Mouse (Mus musculus) G1E (cell line): ENCODE results near the gene Mfap3l. TPM values are rescaled to one million over a fixed set of nuclear protein-coding genes. Genes with fewer than 3 reads are reported as not detected.

Experiments
- ATAC-seq: 2 replicates; pipeline ENCODE4 v1.8.0; 2016; ENCODE audit warnings: mild to moderate bottlenecking; ENCODE audit not compliant: insufficient number of reproducible peaks, poor library complexity, low FRiP score, severe bottlenecking; ENCODE audit errors: extremely low read depth
- DNase-seq: peaks from one replicate; pipeline ENCODE4 v3.0.0; 2012; ENCODE audit warnings: low spot score
- H3K27me3 ChIP-seq: 2 replicates; pipeline ENCODE4 v1.6.1; 2012; ENCODE audit warnings: mild to moderate bottlenecking, low read length, inconsistent platforms; ENCODE audit not compliant: insufficient read depth
- H3K36me3 ChIP-seq: replicated peaks from 2 replicates; pipeline ENCODE3; 2012; ENCODE audit warnings: mild to moderate bottlenecking, inconsistent platforms
- H3K4me1 ChIP-seq: 2 replicates; pipeline ENCODE4 v1.6.1; 2012; ENCODE audit warnings: low read depth, low read length, inconsistent platforms, mixed read lengths; ENCODE audit not compliant: insufficient read depth
- H3K4me3 ChIP-seq: 2 replicates; pipeline ENCODE4 v1.5.1; 2012; ENCODE audit warnings: low read depth, mild to moderate bottlenecking, inconsistent platforms, low read length, moderate library complexity, mixed read lengths
- H3K9me3 ChIP-seq: replicated peaks from 2 replicates; pipeline ENCODE4 v1.6.1; 2012; ENCODE audit warnings: inconsistent platforms
- CTCF ChIP-seq: IDR thresholded peaks from 2 replicates; pipeline ENCODE4 v1.5.1; 2012; ENCODE audit warnings: low read depth, low read length, inconsistent platforms, mixed read lengths
- GATA1 ChIP-seq: IDR thresholded peaks from 2 replicates; pipeline ENCODE4 v1.6.1; 2012; ENCODE audit warnings: borderline replicate concordance, low read length, inconsistent platforms, mixed read lengths
- GATA2 ChIP-seq: IDR thresholded peaks from 2 replicates; pipeline ENCODE4 v1.6.1; 2012; ENCODE audit warnings: low read depth, low read length, inconsistent platforms, borderline replicate concordance
- POLR2AphosphoS5 ChIP-seq: IDR thresholded peaks from 2 replicates; pipeline ENCODE4 v1.6.1; 2012; ENCODE audit warnings: low read depth, low read length, inconsistent platforms; ENCODE audit not compliant: insufficient replicate concordance
- TAL1 ChIP-seq: conservative IDR thresholded peaks from 2 replicates; pipeline ENCODE4 v1.6.1; 2012; ENCODE audit warnings: low read depth, low read length, inconsistent platforms, mixed read lengths
- polyA plus RNA-seq: library from polyadenylated mRNA; stranded (reverse); fragments of >175 nt; gene quantifications from 2 replicates; pipeline ENCODE4 v1.2.3, GENCODE M21; 2012
- total RNA-seq, 2 experiments: library from RNA; stranded (forward) in 1 of 2; stranded (reverse) in 1 of 2; fragments of 200-1000 nt in 1 of 2; fragments of >200 nt in 1 of 2; fragmentation: Nextera tagmentation in 1 of 2; gene quantifications; 2 replicates each; pipeline ENCODE4 v1.2.3; 2014 to 2017

Mfap3l gene
- total and polyA plus RNA-seq, 3 experiments: 0.11 TPM; not detected in 2

DNA sequence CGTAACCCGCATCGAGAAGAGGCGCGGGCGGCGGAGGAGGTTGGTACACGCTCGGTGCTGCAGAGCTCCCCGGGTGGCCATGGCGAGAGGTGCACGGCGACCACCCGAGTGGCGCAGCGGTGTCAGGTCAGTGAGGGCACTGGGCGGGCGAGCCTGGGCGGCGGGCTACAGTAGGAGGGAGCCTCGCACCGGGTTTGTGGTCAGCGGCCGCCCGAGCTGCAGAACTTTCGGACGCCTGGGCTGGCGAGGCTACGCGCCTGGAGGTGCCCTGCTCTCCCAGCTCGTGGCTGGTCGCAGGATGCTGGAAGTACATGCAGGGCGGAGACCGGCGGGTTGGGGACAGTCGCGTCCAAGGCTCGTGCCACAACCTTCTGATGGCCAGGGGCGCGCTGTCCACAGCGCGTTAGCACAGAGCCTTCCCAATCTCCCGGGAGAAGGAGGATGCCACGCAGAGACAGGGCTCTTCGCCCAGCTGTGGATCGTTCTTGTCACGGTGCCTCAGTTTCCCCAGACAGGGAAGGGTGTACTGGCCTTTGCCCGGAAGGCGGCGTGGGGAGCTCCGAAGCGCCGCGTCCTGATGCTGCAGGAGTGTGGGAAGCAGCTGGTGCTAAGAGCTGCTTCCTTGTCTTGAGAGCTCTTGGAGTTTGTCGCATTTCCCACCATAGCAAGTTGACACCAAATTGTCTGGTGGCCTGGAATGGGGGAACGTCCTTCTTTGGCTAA is 467 bp downstream of the Mfap3l start:
- Histone ChIP-seq H3K4me3 (peak overlapping the region; percentile 45; the same call in 1 of the 2 replicates), H3K4me1 (peaks cover 8% of the 10 kb centered on the region; the same call in 1 of the 2 replicates), H3K9me3 (no peaks in the 10 kb centered on the region; the same call in 1 of the 2 replicates), H3K36me3 (no peaks in the 10 kb centered on the region), H3K27me3 (peaks cover 21% of the 10 kb centered on the region)
- no peak for DNase-seq
- ATAC-seq: no peak
- TF ChIP-seq GATA1: no peak
- no peak for TF ChIP-seq GATA2
- no peak for TF ChIP-seq POLR2AphosphoS5
- TF ChIP-seq CTCF: no peak
- no peak for TF ChIP-seq TAL1

DNA sequence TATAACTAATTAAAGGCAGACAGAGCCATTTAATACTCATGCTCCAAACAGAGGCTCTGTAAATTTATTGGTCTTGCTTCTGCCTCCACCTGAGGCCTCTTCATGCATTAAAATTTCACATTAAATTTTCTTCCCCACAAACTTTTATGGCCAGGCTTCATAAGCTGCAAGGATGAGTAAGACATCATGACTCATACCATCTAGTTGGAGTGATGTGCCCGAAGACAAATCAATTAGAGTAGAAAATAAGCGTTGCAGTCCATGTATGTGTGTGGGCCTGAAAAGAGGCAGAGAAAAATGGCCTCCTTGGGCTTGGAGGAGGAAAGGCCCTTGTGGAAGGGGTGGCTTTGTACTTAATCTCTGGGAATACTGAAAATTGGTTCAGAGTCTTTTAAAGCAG is 2.3 kb downstream of the Mfap3l start:
- no peak for TF ChIP-seq GATA1
- TF ChIP-seq CTCF: no peak
- TF ChIP-seq POLR2AphosphoS5: no peak
- TF ChIP-seq GATA2: no peak
- TF ChIP-seq TAL1: no peak
- no peaks in the 10 kb centered on the region for H3K36me3 ChIP-seq
- no peak for ATAC-seq

DNA sequence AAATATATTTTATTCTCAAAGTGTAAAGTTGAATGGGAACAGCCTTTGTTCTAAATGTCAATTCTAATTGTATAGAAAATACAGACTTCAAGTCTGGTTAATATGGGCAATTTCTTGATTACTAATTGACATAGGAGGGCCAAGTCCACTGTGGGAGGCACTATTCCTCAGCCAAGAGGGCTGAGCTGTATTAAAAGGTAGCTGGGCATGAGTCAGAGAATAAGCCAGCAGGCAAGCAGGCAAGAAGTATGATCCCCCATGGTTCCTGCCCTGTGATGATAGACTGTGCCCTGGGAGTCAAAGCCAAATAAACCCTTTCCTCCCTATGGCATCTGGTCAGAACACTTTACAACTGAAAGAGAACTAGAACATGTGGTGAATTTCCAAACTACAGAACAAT is 3.2 kb downstream of the Mfap3l start:
- ATAC-seq (no peak), DNase-seq (no peak)
- peaks cover 8% of the 10 kb centered on the region; the same call in 1 of the 2 replicates for H3K4me1 ChIP-seq
- H3K27me3 ChIP-seq: peaks cover 18% of the 10 kb centered on the region
- H3K36me3 ChIP-seq: no peaks in the 10 kb centered on the region
- TF ChIP-seq GATA1 (no peak), CTCF (no peak), GATA2 (no peak), TAL1 (no peak), POLR2AphosphoS5 (no peak)
- no peaks in the 10 kb centered on the region; the same call in 1 of the 2 replicates for H3K9me3 ChIP-seq
- H3K4me3 ChIP-seq: no peak overlapping the region

More for the DNA sequence above, 2.3 kb downstream of the Mfap3l start:
- Histone ChIP-seq H3K9me3 (no peaks in the 10 kb centered on the region; the same call in 1 of the 2 replicates), H3K27me3 (peaks cover 18% of the 10 kb centered on the region), H3K4me3 (no peak overlapping the region), H3K4me1 (peaks cover 8% of the 10 kb centered on the region; the same call in 1 of the 2 replicates)
- no peak for DNase-seq

DNA sequence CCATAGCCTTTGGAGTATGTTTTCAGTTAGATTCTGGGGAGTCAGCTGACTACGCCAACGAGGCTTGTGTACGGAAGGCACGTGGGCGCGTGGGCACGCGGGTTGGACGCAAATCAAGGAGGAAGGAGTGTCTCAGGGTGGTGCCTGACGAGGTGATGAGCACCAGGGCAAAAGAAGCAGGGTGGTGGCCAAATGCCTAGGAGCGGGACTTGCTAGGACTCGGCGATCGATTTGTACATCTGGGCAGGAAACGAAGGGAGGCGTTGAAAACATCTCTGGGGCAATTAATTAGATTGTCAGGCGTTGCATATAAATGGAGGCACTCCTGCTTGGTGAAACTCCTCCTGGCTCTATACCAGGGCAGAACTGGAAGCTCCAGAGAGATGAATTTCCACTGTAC is 7.4 kb downstream of the Mfap3l start:
- TF ChIP-seq POLR2AphosphoS5: no peak
- no peaks in the 10 kb centered on the region for H3K36me3 ChIP-seq
- H3K4me3 ChIP-seq: no peak overlapping the region
- ATAC-seq: no peak
- no peaks in the 10 kb centered on the region for H3K9me3 ChIP-seq
- no peaks in the 10 kb centered on the region for H3K27me3 ChIP-seq
- DNase-seq: no peak
- no peaks in the 10 kb centered on the region for H3K4me1 ChIP-seq

DNA sequence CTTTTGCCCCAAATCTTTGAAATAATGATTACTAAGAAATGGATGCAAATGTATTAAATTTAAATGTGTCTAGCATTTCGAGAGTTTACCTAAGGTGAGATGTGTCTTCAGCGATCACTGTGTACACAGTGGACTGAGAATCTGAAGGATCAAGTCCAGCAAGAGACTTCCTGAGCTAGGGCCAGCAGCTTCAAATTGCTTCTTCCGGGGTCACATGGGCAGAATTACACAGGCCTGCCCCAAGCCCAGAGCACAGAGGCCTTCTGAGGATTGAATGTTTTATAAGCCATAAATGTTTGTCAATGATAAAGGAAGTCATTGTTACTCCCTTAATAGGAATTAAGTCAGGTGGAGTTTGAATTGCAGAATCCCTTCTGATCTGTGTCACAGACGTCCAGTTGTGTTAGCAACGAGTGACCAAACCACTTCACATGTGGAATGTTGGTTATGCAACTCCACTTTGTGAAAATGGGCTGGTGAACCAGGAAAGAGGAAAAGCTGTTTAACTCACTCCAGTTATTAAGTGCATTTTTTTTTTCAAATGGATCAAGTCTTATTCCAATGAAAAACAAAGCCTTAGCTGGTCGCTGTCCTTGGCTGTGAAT is 10.9 kb downstream of the Mfap3l start:
- H3K4me3 ChIP-seq: no peak overlapping the region
- no peaks in the 10 kb centered on the region for H3K27me3 ChIP-seq
- H3K4me1 ChIP-seq: no peaks in the 10 kb centered on the region
- H3K9me3 ChIP-seq: no peaks in the 10 kb centered on the region
- DNase-seq (no peak), ATAC-seq (no peak)
- H3K36me3 ChIP-seq: no peaks in the 10 kb centered on the region
- TF ChIP-seq GATA1: no peak
- TF ChIP-seq GATA2: no peak
- TF ChIP-seq TAL1: no peak
- TF ChIP-seq POLR2AphosphoS5: no peak
- TF ChIP-seq CTCF: no peak

DNA sequence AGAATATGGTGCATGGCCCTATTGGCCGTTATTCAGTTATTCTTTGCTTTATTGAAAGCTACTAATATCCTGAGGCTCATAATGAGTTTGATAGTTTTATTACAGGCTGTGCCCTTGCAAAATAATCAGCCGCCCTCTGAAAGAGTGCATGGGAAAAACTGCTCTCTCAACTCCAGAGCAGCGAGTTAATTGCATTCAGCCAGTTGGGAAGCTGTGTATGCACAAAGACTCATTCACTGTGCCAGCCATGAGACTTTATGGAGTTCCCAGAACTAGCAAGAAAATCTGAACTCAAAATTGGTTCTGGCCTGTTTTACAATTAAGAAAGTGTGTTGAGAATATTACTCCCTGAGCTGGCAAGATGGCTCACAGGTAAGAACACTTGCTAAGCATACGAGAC is 12.5 kb downstream of the Mfap3l start:
- Histone ChIP-seq H3K36me3 (no peaks in the 10 kb centered on the region), H3K4me1 (no peaks in the 10 kb centered on the region)
- TF ChIP-seq POLR2AphosphoS5 (no peak), CTCF (no peak), TAL1 (no peak), GATA1 (no peak), GATA2 (no peak)

More for the DNA sequence above, 12.5 kb downstream of the Mfap3l start:
- H3K27me3 ChIP-seq: no peaks in the 10 kb centered on the region
- no peak for ATAC-seq
- DNase-seq: no peak
- no peaks in the 10 kb centered on the region for H3K9me3 ChIP-seq
- no peak overlapping the region for H3K4me3 ChIP-seq
